Mouse (Mus musculus) liver, embryonic 14.5 days (tissue): ENCODE measurements around the gene Phxr2. TPM values are rescaled to one million over a fixed set of nuclear protein-coding genes. Genes with fewer than 3 reads are reported as not detected.

ENCODE experiments used
- ATAC-seq: fragments of 200-750 bp; cut with Nextera tagmentation; 2 replicates; pipeline ENCODE4 v1.8.0; 2017; ENCODE audit warnings: moderate number of reproducible peaks, mild to moderate bottlenecking, moderate library complexity; ENCODE audit not compliant: insufficient read depth
- DNase-seq, 3 experiments: peaks; one replicate each; pipeline ENCODE4 v3.0.0-alpha.2; 2012 to 2013; ENCODE audit warnings: low read depth in 3 of 3, low spot score in 3 of 3
- H3K27ac ChIP-seq: fragments of 300-500 bp; sonication (generic); 2 replicates; pipeline ENCODE4 v1.5.1; 2014; ENCODE audit warnings: moderate library complexity, mild to moderate bottlenecking, control low read depth, inconsistent platforms
- H3K27me3 ChIP-seq: fragments of 300-500 bp; sonication (generic); 2 replicates; pipeline ENCODE4 v1.6.1; 2014; ENCODE audit warnings: mild to moderate bottlenecking, low read length, moderate library complexity; ENCODE audit not compliant: control insufficient read depth, insufficient read depth
- H3K36me3 ChIP-seq: fragments of 300-500 bp; sonication (generic); replicated peaks from 2 replicates; pipeline ENCODE4 v1.6.1; 2014; ENCODE audit warnings: low read depth; ENCODE audit not compliant: control insufficient read depth, insufficient read depth
- H3K4me1 ChIP-seq, 2 experiments: fragments of 200-500 bp in 1 of 2; fragments of 300-500 bp in 1 of 2; sonication (generic) in 1 of 2; replicated peaks; 2 replicates each; pipeline ENCODE4 v1.6.1; 2012 to 2014; ENCODE audit warnings: antibody characterized with exemption in 1 of 2, inconsistent platforms in 1 of 2, low read length in 1 of 2; ENCODE audit not compliant: control insufficient read depth in 2 of 2, insufficient read depth in 2 of 2
- H3K4me2 ChIP-seq: fragments of 300-500 bp; sonication (generic); 2 replicates; pipeline ENCODE4 v1.6.1; 2014; ENCODE audit warnings: low read depth, mild to moderate bottlenecking, control low read depth, moderate library complexity
- H3K4me3 ChIP-seq, 2 experiments: fragments of 200-500 bp in 1 of 2; fragments of 300-500 bp in 1 of 2; sonication (generic) in 1 of 2; 2 replicates each; pipeline ENCODE4 v1.5.1; 2012 to 2014; ENCODE audit warnings: low read depth in 2 of 2, low read length in 2 of 2, mild to moderate bottlenecking in 2 of 2, control low read depth in 1 of 2, inconsistent platforms in 1 of 2, moderate library complexity in 1 of 2; ENCODE audit not compliant: insufficient read depth in 1 of 2
- H3K9ac ChIP-seq: fragments of 300-500 bp; sonication (generic); replicated peaks from 2 replicates; pipeline ENCODE4 v1.6.1; 2014; ENCODE audit warnings: mild to moderate bottlenecking, control low read depth, moderate library complexity
- H3K9me3 ChIP-seq: fragments of 300-500 bp; sonication (generic); 2 replicates; pipeline ENCODE4 v1.6.1; 2016; ENCODE audit warnings: low read length, mixed read lengths; ENCODE audit not compliant: control insufficient read depth
- CTCF ChIP-seq: IDR thresholded peaks from 2 replicates; pipeline ENCODE4 v1.5.1; 2016; ENCODE audit warnings: antibody characterized with exemption, low read depth, control low read depth
- EP300 ChIP-seq: IDR thresholded peaks from 2 replicates; pipeline ENCODE4 v1.6.1; 2016; ENCODE audit warnings: antibody characterized with exemption, low read depth
- WGBS: fragments of 180-500 bp; shearing (Covaris S2); extraction: QIAGEN DNeasy Blood & Tissue Kit; methylation state at CpG from one replicate; pipeline ENCODE4 v1.1.7; 2014; ENCODE audit not compliant: insufficient replicate concordance; 5-methylcytosine and 5-hydroxymethylcytosine counted together
- polyA plus RNA-seq, 2 experiments: library from polyadenylated mRNA; depleted of rRNA in 1 of 2; stranded (reverse) in 1 of 2; unstranded in 1 of 2; fragments of >200 nt; fragmentation: Nextera tagmentation in 1 of 2; extraction: Ambion mirVana in 1 of 2; gene quantifications; 2 replicates each; pipeline versions ENCODE4 v1.2.1 to v1.2.3; 2012 to 2014

Phxr2 gene
- polyA plus RNA-seq, 2 experiments = not detected

DNA sequence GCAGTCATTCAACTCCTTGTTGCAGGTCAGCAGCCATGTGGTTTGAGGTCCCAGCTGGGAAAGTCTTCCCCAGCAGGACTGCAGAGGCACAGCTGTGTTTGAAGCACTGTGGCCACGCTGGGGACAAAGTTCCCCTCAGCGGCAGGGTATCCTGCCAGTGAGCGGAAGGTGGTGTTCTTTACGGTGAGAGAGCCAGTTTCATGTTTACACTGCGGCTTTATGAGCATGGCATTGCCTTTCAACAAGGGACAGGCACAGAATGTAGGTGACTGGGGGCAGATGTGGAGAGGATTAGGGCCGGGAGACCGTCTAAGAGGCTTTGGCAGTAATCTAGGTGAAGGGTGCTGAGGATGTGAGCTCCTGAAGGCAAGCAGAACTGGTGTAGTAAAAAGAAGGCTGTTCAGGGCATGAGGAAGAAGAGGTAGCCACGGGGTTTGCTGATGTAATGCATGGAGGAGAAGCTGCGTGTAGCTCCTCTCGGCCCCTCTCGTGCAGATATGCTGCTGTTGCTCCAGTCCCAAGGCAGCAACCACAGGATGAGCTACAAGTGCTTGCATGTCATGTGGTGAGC, 1.7 kb upstream of the Phxr2 start:
- no peak overlapping the region for H3K4me3 ChIP-seq
- 45% methylated on average over 11 of the region's 11 CpGs for WGBS
- TF ChIP-seq CTCF (no peak), EP300 (no peak)
- H3K9me3 ChIP-seq = no peaks in the 10 kb centered on the region
- H3K4me2 ChIP-seq = no peak overlapping the region
- DNase-seq (no peak), ATAC-seq (no peak)
- H3K27ac ChIP-seq = no peak overlapping the region
- H3K4me1 ChIP-seq = 0 out of 4 replicates have a peak, but pooled peaks cover 0 to 6% of the 10 kb centered on the region in 2 experiments
- no peaks in the 10 kb centered on the region for H3K27me3 ChIP-seq
- no peak overlapping the region for H3K9ac ChIP-seq
- H3K36me3 ChIP-seq = no peaks in the 10 kb centered on the region

GRCm38 (mm10) chr10:99126954-99127353, 829 bp upstream of the Phxr2 start:
- no peak overlapping the region for H3K4me2 ChIP-seq
- no peaks in the 10 kb centered on the region for H3K27me3 ChIP-seq
- DNase-seq = no peak
- TF ChIP-seq EP300 = no peak
- TF ChIP-seq CTCF = no peak
- H3K27ac ChIP-seq = no peak overlapping the region
- 49% methylated on average over 14 of the region's 14 CpGs for WGBS
- H3K4me1 ChIP-seq = 0 out of 4 replicates have a peak, but pooled peaks cover 0 to 6% of the 10 kb centered on the region in 2 experiments
- no peak; the same call in 1 of the 2 replicates for ATAC-seq
- H3K9ac ChIP-seq = no peak overlapping the region
- H3K36me3 ChIP-seq = no peaks in the 10 kb centered on the region
- H3K4me3 ChIP-seq = no peak overlapping the region
- no peaks in the 10 kb centered on the region for H3K9me3 ChIP-seq

GRCm38 (mm10) chr10:99119471-99119870, 6.7 kb downstream of the Phxr2 start:
- no peak for ATAC-seq
- H3K4me3 ChIP-seq = no peak overlapping the region
- 65% methylated on average over 4 of the region's 4 CpGs for WGBS
- no peak overlapping the region for H3K27ac ChIP-seq
- H3K4me2 ChIP-seq = no peak overlapping the region
- H3K27me3 ChIP-seq = no peaks in the 10 kb centered on the region
- H3K4me1 ChIP-seq = peaks cover 0 to 12% of the 10 kb centered on the region in 2 experiments; a peak in 2 of 4 replicates
- no peak overlapping the region for H3K9ac ChIP-seq
- no peaks in the 10 kb centered on the region for H3K36me3 ChIP-seq
- no peak for DNase-seq
- TF ChIP-seq EP300 (no peak), CTCF (no peak)
- no peaks in the 10 kb centered on the region for H3K9me3 ChIP-seq

- H3K4me2 ChIP-seq = no peak overlapping the region
- DNase-seq (no peak), ATAC-seq (no peak)
- WGBS = 70% methylated on average over 6 of the region's 6 CpGs
- no peak overlapping the region for H3K9ac ChIP-seq
- no peaks in the 10 kb centered on the region for H3K36me3 ChIP-seq
- H3K4me3 ChIP-seq = no peak overlapping the region
- no peak overlapping the region for H3K27ac ChIP-seq
- no peaks in the 10 kb centered on the region for H3K9me3 ChIP-seq
- peaks cover 0 to 12% of the 10 kb centered on the region in 2 experiments; a peak in 2 of 4 replicates for H3K4me1 ChIP-seq
- H3K27me3 ChIP-seq = no peaks in the 10 kb centered on the region
- no peak for TF ChIP-seq CTCF
- no peak for TF ChIP-seq EP300
These were observed 7.4 kb downstream of the Phxr2 start for GRCm38 (mm10) chr10:99118697-99119096.

DNA sequence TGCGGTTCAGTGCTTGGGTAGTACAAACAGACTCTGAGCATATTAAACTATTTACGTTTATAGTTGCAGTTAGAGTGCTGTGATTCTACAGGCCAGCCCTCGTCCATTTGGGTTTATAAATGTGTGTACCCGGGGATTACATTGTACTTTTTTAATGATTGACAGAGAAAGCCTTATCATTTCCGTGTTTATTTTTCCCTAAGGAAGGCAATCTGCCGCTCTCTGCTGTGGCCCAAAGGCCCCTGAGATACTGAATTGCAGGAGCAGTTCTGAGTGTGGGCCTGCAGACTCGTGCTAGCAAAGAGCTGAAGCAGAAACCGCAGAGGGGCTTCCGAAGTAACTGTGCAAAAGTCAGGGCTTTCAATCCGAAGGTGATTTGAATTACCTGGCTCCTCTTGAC, 8.2 kb downstream of the Phxr2 start:
- no peaks in the 10 kb centered on the region for H3K9me3 ChIP-seq
- no peak overlapping the region for H3K4me2 ChIP-seq
- ATAC-seq (no peak), DNase-seq (no peak)
- no peak overlapping the region for H3K9ac ChIP-seq
- peaks cover 0 to 12% of the 10 kb centered on the region in 2 experiments; a peak in 2 of 4 replicates for H3K4me1 ChIP-seq
- no peak overlapping the region for H3K4me3 ChIP-seq
- no peak overlapping the region for H3K27ac ChIP-seq
- no peaks in the 10 kb centered on the region for H3K36me3 ChIP-seq
- H3K27me3 ChIP-seq = no peaks in the 10 kb centered on the region
- 62% methylated on average over 10 of the region's 10 CpGs for WGBS
- no peak for TF ChIP-seq CTCF
- no peak for TF ChIP-seq EP300
